Mouse (Mus musculus) cerebellum, postnatal 14 days (tissue): ENCODE measurements at regions not wholly inside any gene's neighbourhood (a gene's known extent, or its start where the extent isn't known, plus 50 kb on each side); places are given as distances from the start of the nearest gene placed in this dataset.

Source experiments
- DNase-seq, 2 experiments: peaks; one replicate each; pipeline ENCODE4 v3.0.0; 2021; ENCODE audit warnings: mixed read lengths in 2 of 2

DNA sequence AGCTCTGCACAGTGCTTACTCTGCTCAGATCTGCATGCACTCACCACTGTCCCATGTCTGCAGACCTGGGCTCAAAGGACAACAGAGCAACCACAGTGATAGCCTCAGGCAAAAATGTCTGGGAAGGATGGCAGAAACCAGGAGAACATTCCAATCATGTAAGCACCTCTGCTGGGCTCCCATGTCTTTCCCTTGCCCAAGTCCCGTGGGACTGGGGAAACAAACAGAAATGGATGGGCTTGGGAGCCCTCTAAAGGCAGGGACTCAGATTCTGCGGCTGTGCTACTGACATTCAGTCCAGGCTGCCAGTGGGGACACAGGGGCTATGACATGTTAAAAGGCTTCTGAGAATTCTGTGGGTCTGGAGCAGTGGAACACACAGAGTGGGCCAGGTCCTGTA, 128.8 kb upstream of the Dock1 start:
- no peak for DNase-seq

- peak in 1 of 2 experiments; percentile 13 for DNase-seq
Observed at GRCm38 (mm10) chr7:134546187-134546586, 124.3 kb upstream of the Dock1 start.

DNA sequence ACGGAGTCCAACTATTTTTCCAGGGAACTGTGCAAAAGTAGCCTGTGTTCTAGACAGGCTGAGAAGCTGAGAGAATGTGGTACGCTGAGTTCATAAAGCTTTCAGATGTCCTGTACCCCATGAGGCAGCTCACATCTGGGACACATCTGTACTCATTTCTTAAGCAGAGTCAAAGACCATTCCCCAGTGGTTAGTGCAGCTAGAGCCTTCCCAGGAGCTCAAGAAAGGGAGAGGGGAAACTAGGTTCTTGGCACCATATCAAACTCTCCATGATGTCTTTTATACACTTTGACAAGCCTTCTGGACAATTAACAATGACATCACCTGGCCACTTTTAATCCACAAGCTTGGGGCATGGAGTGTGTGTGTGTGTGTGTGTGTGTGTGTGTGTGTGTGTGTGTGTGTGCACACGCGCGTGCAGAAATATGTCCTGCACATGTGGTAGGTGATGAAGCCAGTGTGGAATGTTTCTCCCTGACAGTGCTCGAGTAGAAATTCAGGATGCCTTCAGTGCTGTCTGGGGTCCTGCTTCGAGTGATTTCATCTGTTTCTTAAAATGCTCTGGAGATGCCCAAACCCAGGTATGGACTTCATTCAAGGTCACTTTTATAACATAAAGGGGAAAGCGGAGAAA, 121.1 kb upstream of the Dock1 start:
- DNase-seq, result no peak

DNA sequence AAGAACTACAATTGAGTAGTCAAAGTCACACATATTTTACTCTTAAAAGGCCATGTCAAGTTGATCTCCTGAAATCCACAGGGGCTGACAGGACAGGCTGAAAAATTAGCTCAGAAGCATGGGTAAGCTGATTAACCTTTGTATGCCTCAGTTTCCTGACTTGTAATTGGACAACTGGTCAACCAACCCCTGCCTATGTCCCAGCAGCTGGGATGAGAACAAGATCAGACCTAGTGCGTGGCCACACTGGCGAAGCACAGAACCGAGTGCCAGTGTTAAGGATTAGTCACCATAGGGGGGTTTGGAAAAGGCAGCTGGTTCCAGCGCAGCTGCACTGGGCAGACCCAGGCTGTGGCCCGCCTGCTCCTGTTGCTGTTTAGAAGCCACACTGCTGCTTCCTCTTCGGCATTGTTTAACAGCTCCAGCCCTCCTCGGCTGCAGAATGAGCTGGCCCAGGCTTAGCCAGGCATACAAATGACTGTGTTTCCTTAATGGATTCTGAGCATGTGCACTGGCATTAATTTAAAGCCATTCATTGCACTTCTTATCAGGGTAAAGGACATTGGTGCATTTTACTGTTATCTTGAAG, 120.1 kb upstream of the Dock1 start:
- peak; percentile 27 to 28 for DNase-seq

- peak; percentile 46 to 66 for DNase-seq
Observed at GRCm38 (mm10) chr7:134552051-134552451, 118.4 kb upstream of the Dock1 start.

DNA sequence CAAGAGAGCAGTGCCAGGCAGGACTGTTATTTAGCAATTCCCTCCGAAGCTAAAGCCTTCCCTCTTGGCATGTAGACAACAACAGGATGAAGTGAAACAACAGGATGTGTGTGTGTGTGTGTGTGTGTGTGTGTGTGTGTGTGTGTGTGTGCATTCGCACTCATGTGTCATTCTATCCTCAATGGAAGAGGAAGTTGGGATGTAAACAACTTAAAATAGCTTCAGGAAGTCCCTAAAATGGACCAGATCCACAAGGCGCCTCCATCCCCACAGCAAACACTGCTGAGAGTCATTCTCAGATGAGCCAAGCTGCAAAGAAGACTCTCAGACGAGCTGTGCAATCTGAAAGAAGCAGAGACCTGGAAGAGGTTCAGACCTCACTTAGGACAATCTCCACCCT, 114.4 kb upstream of the Dock1 start:
- no peak for DNase-seq

- DNase-seq, result peak; percentile 71 to 80
Observed at GRCm38 (mm10) chr7:134566322-134566721, 104.1 kb upstream of the Dock1 start.

GRCm38 (mm10) chr7:134569247-134569646, 101.2 kb upstream of the Dock1 start:
- DNase-seq, result no peak

DNA sequence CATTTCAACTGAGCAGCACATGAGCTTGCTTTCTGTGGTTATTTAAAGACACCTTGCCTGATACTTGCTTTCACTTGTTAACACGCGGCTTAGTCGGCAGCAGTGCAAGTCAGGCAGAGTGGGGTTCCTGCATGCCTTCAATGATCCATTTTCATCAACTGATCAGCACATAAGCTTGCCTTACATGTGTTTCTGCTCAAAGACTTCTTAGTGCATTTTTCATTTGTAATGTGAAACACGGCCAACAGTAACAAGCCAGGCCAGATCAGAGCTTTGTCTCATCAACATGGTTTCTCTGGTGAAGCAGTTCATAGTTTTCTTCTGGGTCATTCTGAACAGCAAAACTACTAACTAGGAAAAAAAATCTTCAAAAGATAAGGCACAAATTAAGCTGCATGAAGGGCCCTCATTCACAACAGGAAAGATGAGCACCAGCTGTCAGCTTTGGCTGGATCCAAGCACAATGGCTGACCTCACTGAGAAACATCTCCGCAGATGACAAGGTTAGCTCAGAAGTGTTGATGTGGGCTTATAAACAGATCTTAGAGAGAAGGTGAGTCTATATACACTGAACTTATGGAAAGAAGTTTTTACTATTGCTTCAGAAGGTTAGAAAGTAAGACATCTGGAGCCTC, 100.2 kb upstream of the Dock1 start:
- peak; percentile 17 for DNase-seq

DNA sequence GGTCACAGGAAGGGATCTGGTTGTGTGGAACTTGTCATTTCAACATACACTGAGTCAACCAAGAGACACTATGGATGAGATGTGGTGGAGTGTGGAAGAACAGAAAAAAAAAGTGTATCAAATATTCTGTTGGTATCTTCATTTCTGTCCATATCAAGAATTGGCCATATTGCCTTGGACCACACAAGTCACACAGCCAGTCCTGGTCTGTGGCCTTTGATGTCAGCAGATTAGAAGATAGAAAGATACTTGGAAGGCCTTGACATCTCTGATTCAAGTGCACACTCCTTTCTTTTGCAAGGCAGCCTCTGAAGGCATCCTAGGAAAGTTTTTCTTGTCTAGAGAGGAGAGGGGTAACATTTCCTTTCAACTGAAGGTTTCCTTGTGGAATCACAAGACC, 88.7 kb upstream of the Dock1 start:
- DNase-seq, result no peak

GRCm38 (mm10) chr7:134585478-134585877, 85.0 kb upstream of the Dock1 start:
- DNase-seq, result no peak

- DNase-seq, result no peak
Observed at GRCm38 (mm10) chr7:134586990-134587389, 83.5 kb upstream of the Dock1 start.

GRCm38 (mm10) chr7:134607886-134608285, 62.6 kb upstream of the Dock1 start:
- DNase-seq, result peak in 1 of 2 experiments; percentile 17

DNA sequence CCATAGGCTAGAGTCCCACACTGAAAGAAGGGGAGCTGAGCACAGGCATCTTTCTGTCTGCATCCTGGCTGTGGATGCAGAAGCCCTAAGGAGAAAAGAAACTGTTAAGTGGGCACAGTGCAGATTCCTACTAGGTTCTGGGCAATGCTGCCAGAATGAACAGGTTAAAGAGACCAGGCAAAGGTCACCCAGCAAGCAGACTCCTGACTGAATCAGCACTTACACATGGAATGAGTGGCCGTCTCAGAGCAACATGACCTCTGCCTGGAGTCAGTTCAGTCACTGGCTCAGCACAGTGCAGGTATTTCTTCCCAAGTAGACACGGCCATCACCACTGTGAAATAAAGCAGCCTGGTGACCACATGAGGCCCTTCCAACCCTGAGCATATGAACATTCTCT, 60.3 kb upstream of the Dock1 start:
- no peak for DNase-seq

DNA sequence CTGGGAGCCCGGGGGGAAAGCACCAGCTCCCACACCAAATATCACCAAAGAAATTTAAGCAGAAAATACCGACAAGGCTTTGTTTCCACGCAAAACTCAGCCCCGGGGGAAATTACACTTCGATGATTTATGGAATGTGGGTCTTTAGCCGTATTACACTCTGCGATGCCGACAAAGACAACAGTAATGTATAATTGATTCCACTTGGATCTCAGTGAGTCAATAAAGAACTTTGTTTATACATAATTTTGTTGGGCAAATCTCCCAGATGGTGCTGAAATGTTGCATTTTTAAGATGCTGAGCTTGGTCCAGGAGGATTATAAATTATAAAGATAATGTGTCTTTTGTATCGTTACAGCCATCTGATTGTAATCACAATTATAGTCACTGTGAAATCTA, 59.1 kb upstream of the Dock1 start:
- no peak for DNase-seq

DNA sequence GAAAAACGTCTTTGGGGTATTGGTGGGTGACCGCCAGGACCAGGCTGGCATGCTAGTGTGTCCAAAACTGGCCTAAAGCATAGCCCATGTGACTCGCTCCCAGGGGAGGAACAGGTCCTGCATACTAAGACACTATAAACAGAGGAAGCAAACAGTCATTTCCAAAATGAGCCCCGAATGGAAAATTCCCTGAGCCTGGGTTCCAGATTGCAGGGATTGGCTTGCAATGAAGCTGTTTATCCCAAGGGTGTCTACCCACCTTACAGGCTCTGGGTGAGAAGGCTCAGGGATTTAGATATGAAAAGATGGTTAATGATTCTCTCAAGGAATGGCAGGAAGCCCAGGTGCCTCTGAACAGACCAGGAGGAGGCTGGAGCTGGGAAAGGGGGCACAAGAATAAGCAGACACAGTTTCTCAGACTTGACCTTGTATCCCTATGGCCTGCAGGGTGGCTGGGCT, 58.2 kb upstream of the Dock1 start:
- DNase-seq, result peak; percentile 27 to 29

GRCm38 (mm10) chr7:134619220-134619975, 51.1 kb upstream of the Dock1 start:
- DNase-seq, result no peak

DNA sequence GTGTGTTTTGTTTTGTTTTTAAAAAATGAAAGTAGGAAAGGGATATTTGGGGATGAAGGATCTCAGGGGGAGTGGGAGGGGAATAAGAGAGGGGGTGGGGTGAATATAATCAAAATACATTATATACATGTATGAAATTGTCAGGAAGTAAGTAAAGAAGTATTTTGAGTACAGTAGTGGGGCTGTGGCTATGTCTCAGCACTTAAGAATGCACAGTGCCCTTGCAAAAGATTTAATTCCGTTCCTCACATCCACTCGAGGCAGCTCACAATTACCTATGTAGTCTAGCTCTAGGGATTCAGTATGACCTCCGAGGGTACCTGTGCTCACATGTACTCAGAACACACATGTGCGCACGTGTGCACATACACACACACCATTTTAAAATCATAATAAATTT, 50.4 kb upstream of the Dock1 start:
- no peak for DNase-seq
